Mouse (Mus musculus) adrenal gland, postnatal 10 days (tissue): ENCODE data around the gene Isoc2a. TPM values are rescaled to one million over a fixed set of nuclear protein-coding genes. Genes with fewer than 3 reads are reported as not detected.
A peak's percentile ranks its signal among the peaks of the same experiment; 100 is the strongest.
"Not testable (repeated sequence)": the region's sequence is repeated elsewhere in the genome, so short reads cannot be mapped to it uniquely, and the experiment has no call there.

Source experiments
- DNase-seq: peaks from one replicate; pipeline ENCODE4 v3.0.0; 2021; ENCODE audit warnings: mixed read lengths
- total RNA-seq, 2 experiments: library from RNA; stranded (reverse); gene quantifications; 2 replicates each; pipeline ENCODE4 v1.2.3; 2021

Gene Isoc2a
- total RNA-seq, 2 experiments from 2014 or later, result 52.8 to 56.8 TPM

GRCm38 (mm10) chr7:4865090-4865489, 11.9 kb upstream of the Isoc2a start:
- DNase-seq, result peak; percentile 63

GRCm38 (mm10) chr7:4865579-4866493, 11.1 kb upstream of the Isoc2a start:
- peak; percentile 97 for DNase-seq

GRCm38 (mm10) chr7:4866631-4867180, 10.2 kb upstream of the Isoc2a start:
- no peak for DNase-seq

GRCm38 (mm10) chr7:4870133-4870532, 6.8 kb upstream of the Isoc2a start, which contains the start of gene Isoc2b:
Gene Isoc2b (minus strand): TSS chr7:4870258.
- DNase-seq, result no peak

GRCm38 (mm10) chr7:4877226-4877625, 273 bp downstream of the Isoc2a start:
- DNase-seq, result no peak

GRCm38 (mm10) chr7:4878186-4878585, 1.2 kb downstream of the Isoc2a start:
- DNase-seq, result no peak

- not testable (repeated sequence) for DNase-seq
Observed at GRCm38 (mm10) chr7:4879036-4879435, 2.1 kb downstream of the Isoc2a start.

GRCm38 (mm10) chr7:4886680-4887079, 9.7 kb downstream of the Isoc2a start:
- DNase-seq, result peak; percentile 54

GRCm38 (mm10) chr7:4895186-4895585, 18.2 kb downstream of the Isoc2a start:
- DNase-seq, result no peak

GRCm38 (mm10) chr7:4898851-4899648, 22.1 kb downstream of the Isoc2a start:
- DNase-seq, result peak; percentile 52

GRCm38 (mm10) chr7:4899649-4900522, 22.9 kb downstream of the Isoc2a start:
- DNase-seq, result peak; percentile 52

- DNase-seq, result no peak
Observed at GRCm38 (mm10) chr7:4900523-4900851, 23.5 kb downstream of the Isoc2a start.

GRCm38 (mm10) chr7:4901171-4901570, 24.2 kb downstream of the Isoc2a start:
- peak; percentile 56 for DNase-seq

- no peak for DNase-seq
Observed at GRCm38 (mm10) chr7:4902404-4902803, 25.5 kb downstream of the Isoc2a start.

- DNase-seq, result no peak
Observed at GRCm38 (mm10) chr7:4906466-4906950, 29.6 kb downstream of the Isoc2a start, which contains the start of gene Gm36210. Gene Gm36210 (minus strand): TSS chr7:4906516.

- peak; percentile 73 for DNase-seq
Observed at GRCm38 (mm10) chr7:4911561-4911960, 34.6 kb downstream of the Isoc2a start.

GRCm38 (mm10) chr7:4912248-4912647, 35.3 kb downstream of the Isoc2a start:
- no peak for DNase-seq

GRCm38 (mm10) chr7:4915007-4915665, 38.2 kb downstream of the Isoc2a start, which contains the start of gene Zfp628:
Gene Zfp628 (plus strand): TSS chr7:4915217.
- peak; percentile 96 for DNase-seq

GRCm38 (mm10) chr7:4915669-4916416, 38.9 kb downstream of the Isoc2a start:
- DNase-seq, result no peak

- DNase-seq, result no peak
Observed at GRCm38 (mm10) chr7:4917494-4917893, 40.5 kb downstream of the Isoc2a start.
